Mouse (Mus musculus) thymus, adult 2 months (tissue): ENCODE results near the gene Cradd. TPM values are rescaled to one million over a fixed set of nuclear protein-coding genes. Genes with fewer than 3 reads are reported as not detected.

ENCODE experiments used
- DNase-seq: peaks from one replicate; pipeline ENCODE4 v3.0.0; 2021
- H3K27ac ChIP-seq: fragments of 200-500 bp; 2 replicates; pipeline ENCODE4 v1.5.1; 2012; ENCODE audit warnings: low read length, control low read depth; ENCODE audit not compliant: control insufficient read depth, insufficient read depth
- H3K27me3 ChIP-seq: fragments of 200-500 bp; 2 replicates; pipeline ENCODE4 v1.6.1; 2012; ENCODE audit warnings: mild to moderate bottlenecking, low read length, moderate library complexity, mixed read lengths; ENCODE audit not compliant: control insufficient read depth, insufficient read depth
- H3K36me3 ChIP-seq: fragments of 200-500 bp; 2 replicates; pipeline ENCODE4 v1.6.1; 2012; ENCODE audit warnings: mild to moderate bottlenecking, low read length, moderate library complexity; ENCODE audit not compliant: control insufficient read depth, insufficient read depth
- H3K4me1 ChIP-seq: fragments of 200-500 bp; replicated peaks from 2 replicates; pipeline ENCODE4 v1.6.1; 2012; ENCODE audit warnings: low read length; ENCODE audit not compliant: control insufficient read depth, insufficient read depth
- H3K4me3 ChIP-seq: fragments of 200-500 bp; 2 replicates; pipeline ENCODE4 v1.5.1; 2012; ENCODE audit warnings: mild to moderate bottlenecking, low read length, control low read depth, moderate library complexity; ENCODE audit not compliant: control insufficient read depth, insufficient read depth
- CTCF ChIP-seq: fragments of 200-500 bp; IDR thresholded peaks from 2 replicates; pipeline ENCODE4 v1.5.1; 2012; ENCODE audit warnings: mild to moderate bottlenecking, control low read depth, low read length, moderate library complexity, borderline replicate concordance; ENCODE audit not compliant: control insufficient read depth, poor library complexity, insufficient read depth; ENCODE audit errors: extremely low read depth
- POLR2A ChIP-seq: fragments of 200-500 bp; IDR thresholded peaks from 2 replicates; pipeline ENCODE4 v1.6.1; 2012; ENCODE audit warnings: mild to moderate bottlenecking, low read length, control low read depth, moderate library complexity; ENCODE audit not compliant: control insufficient read depth, poor library complexity, insufficient read depth; ENCODE audit errors: extremely low read depth
- WGBS: fragments of 180-500 bp; shearing (Covaris S2); methylation state at CpG from one replicate; pipeline ENCODE4 v1.1.7; 2018; 5-methylcytosine and 5-hydroxymethylcytosine counted together
- polyA plus RNA-seq: library from polyadenylated mRNA; depleted of rRNA; stranded (reverse); fragments of >200 nt; gene quantifications from 2 replicates; pipeline ENCODE4 v1.2.3, GENCODE M21; 2012

Gene Cradd
- polyA plus RNA-seq, 1 experiment = 15.8 TPM

DNA sequence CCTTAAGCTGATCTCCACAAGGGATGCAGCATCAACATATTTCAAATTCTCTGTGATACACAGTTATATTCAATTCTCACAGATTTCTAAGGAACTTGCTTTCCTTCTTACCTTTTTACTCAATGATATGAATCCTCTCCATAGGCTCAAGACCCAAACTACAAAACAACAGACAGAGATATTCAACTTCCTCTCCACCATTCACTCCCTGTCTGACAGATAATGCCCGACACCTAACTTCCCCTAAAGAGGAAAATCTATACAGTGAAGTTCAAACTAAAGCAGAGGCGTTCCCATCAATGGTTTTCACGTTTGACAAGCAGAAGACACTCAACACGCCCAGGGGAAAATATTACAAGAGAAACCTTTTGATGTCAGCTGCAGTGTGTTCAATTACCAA, 97.2 kb downstream of the Cradd start:
- no peaks in the 10 kb centered on the region for H3K27me3 ChIP-seq
- DNase-seq = no peak
- 82% methylated on average over 4 of the region's 4 CpGs for WGBS
- no peak overlapping the region for H3K27ac ChIP-seq
- H3K36me3 ChIP-seq = no peaks in the 10 kb centered on the region
- H3K4me3 ChIP-seq = no peak overlapping the region
- no peaks in the 10 kb centered on the region for H3K4me1 ChIP-seq
- TF ChIP-seq POLR2A = no peak
- no peak for TF ChIP-seq CTCF

- TF ChIP-seq POLR2A (no peak), CTCF (no peak)
- Histone ChIP-seq H3K27me3 (no peaks in the 10 kb centered on the region), H3K27ac (no peak overlapping the region), H3K36me3 (no peaks in the 10 kb centered on the region), H3K4me1 (no peaks in the 10 kb centered on the region), H3K4me3 (no peak overlapping the region)
- 97% methylated on average over 4 of the region's 4 CpGs for WGBS
- no peak for DNase-seq
Observed at GRCm38 (mm10) chr10:95225006-95225405, 98.9 kb downstream of the Cradd start.

GRCm38 (mm10) chr10:95223211-95223610, 100.7 kb downstream of the Cradd start:
- no peaks in the 10 kb centered on the region for H3K4me1 ChIP-seq
- H3K4me3 ChIP-seq = no peak overlapping the region
- H3K36me3 ChIP-seq = no peaks in the 10 kb centered on the region
- 91% methylated on average over 16 of the region's 16 CpGs for WGBS
- no peaks in the 10 kb centered on the region for H3K27me3 ChIP-seq
- no peak overlapping the region for H3K27ac ChIP-seq
- DNase-seq = no peak
- TF ChIP-seq POLR2A (no peak), CTCF (no peak)

- no peak for TF ChIP-seq POLR2A
- TF ChIP-seq CTCF = no peak
- no peak overlapping the region for H3K4me3 ChIP-seq
- WGBS = 96% methylated on average over 9 of the region's 9 CpGs
Observed at GRCm38 (mm10) chr10:95221914-95222313, 102.0 kb downstream of the Cradd start.

GRCm38 (mm10) chr10:95220536-95220935, 103.4 kb downstream of the Cradd start:
- H3K4me3 ChIP-seq = no peak overlapping the region
- no peaks in the 10 kb centered on the region for H3K27me3 ChIP-seq
- DNase-seq = no peak
- WGBS = 88% methylated on average over 3 of the region's 3 CpGs
- H3K27ac ChIP-seq = no peak overlapping the region
- no peaks in the 10 kb centered on the region for H3K36me3 ChIP-seq
- no peak for TF ChIP-seq POLR2A
- no peak for TF ChIP-seq CTCF
- H3K4me1 ChIP-seq = 0 out of 2 replicates have a peak, but pooled peaks cover 2% of the 10 kb centered on the region

More at GRCm38 (mm10) chr10:95221914-95222313, 102.0 kb downstream of the Cradd start:
- no peaks in the 10 kb centered on the region for H3K27me3 ChIP-seq
- H3K27ac ChIP-seq = no peak overlapping the region
- no peaks in the 10 kb centered on the region for H3K36me3 ChIP-seq
- no peak for DNase-seq
- H3K4me1 ChIP-seq = 0 out of 2 replicates have a peak, but pooled peaks cover 2% of the 10 kb centered on the region

GRCm38 (mm10) chr10:95218683-95219060, 105.3 kb downstream of the Cradd start:
- H3K27me3 ChIP-seq = no peaks in the 10 kb centered on the region
- H3K4me3 ChIP-seq = no peak overlapping the region
- TF ChIP-seq POLR2A (no peak), CTCF (no peak)
- no peak overlapping the region for H3K27ac ChIP-seq
- WGBS = 93% methylated on average over 9 of the region's 9 CpGs
- 0 out of 2 replicates have a peak, but pooled peaks cover 2% of the 10 kb centered on the region for H3K4me1 ChIP-seq
- no peak for DNase-seq
- no peaks in the 10 kb centered on the region for H3K36me3 ChIP-seq
